Mouse (Mus musculus): ENCODE results near the gene Gm21304. TPM values are rescaled to one million over a fixed set of nuclear protein-coding genes. Genes with fewer than 3 reads are reported as not detected.
"Not testable (repeated sequence)": the region's sequence is repeated elsewhere in the genome, so short reads cannot be mapped to it uniquely, and the experiment has no call there.

Gm21304 gene
- polyA plus RNA-seq (2012; rRNA removed), result not detected in 2 replicates

DNA sequence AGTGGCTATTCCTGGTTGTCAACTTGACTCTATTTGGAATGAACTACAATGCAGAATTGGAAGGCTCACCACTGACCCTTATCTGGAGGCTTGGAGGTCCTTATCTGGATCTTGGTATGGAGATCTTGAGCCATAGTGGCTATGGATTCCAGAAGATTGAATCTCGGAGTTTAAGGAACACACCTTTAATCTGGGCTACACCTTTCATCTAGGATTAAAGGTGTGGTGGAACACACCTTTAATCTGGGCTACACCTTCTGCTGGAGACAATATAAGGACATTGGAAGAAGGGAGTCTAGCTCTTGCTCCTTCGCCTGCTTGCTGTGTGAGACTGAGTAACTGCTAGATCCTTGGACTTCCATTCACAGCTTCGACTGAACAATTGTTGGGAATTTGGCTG, at the start of gene Gm21304:
Gene Gm21304 (plus strand): TSS at position 301 of the 400 bp plus-strand sequence.
- WGBS, result no CpG with 5 or more reads among the region's 3 CpGs
- DNase-seq (ENCODE audit: low read depth, low spot score), result not testable (repeated sequence)

DNA sequence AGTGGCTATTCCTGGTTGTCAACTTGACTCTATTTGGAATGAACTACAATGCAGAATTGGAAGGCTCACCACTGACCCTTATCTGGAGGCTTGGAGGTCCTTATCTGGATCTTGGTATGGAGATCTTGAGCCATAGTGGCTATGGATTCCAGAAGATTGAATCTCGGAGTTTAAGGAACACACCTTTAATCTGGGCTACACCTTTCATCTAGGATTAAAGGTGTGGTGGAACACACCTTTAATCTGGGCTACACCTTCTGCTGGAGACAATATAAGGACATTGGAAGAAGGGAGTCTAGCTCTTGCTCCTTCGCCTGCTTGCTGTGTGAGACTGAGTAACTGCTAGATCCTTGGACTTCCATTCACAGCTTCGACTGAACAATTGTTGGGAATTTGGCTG, 25.6 kb upstream of the Gm21304 start, which contains the start of gene Gm21293:
Gene Gm21293 (plus strand): TSS at position 301 of the 400 bp plus-strand sequence.
- no CpG with 5 or more reads among the region's 3 CpGs for WGBS
- not testable (repeated sequence) for DNase-seq (ENCODE audit: low read depth, low spot score)

DNA sequence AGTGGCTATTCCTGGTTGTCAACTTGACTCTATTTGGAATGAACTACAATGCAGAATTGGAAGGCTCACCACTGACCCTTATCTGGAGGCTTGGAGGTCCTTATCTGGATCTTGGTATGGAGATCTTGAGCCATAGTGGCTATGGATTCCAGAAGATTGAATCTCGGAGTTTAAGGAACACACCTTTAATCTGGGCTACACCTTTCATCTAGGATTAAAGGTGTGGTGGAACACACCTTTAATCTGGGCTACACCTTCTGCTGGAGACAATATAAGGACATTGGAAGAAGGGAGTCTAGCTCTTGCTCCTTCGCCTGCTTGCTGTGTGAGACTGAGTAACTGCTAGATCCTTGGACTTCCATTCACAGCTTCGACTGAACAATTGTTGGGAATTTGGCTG, 17.1 kb upstream of the Gm21304 start, which contains the start of gene Gm6763:
Gene Gm6763 (plus strand): TSS at position 301 of the 400 bp plus-strand sequence.
- not testable (repeated sequence) for DNase-seq (ENCODE audit: low read depth, low spot score)
- WGBS, result no CpG with 5 or more reads among the region's 3 CpGs

DNA sequence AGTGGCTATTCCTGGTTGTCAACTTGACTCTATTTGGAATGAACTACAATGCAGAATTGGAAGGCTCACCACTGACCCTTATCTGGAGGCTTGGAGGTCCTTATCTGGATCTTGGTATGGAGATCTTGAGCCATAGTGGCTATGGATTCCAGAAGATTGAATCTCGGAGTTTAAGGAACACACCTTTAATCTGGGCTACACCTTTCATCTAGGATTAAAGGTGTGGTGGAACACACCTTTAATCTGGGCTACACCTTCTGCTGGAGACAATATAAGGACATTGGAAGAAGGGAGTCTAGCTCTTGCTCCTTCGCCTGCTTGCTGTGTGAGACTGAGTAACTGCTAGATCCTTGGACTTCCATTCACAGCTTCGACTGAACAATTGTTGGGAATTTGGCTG, 8.6 kb upstream of the Gm21304 start, which contains the start of gene Gm8764:
Gene Gm8764 (plus strand): TSS at position 301 of the 400 bp plus-strand sequence.
- WGBS, result no CpG with 5 or more reads among the region's 3 CpGs

DNA sequence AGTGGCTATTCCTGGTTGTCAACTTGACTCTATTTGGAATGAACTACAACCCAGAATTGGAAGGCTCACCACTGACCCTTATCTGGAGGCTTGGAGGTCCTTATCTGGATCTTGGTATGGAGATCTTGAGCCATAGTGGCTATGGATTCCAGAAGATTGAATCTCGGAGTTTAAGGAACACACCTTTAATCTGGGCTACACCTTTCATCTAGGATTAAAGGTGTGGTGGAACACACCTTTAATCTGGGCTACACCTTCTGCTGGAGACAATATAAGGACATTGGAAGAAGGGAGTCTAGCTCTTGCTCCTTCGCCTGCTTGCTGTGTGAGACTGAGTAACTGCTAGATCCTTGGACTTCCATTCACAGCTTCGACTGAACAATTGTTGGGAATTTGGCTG, 8.4 kb downstream of the Gm21304 start, which contains the start of gene Gm21312:
Gene Gm21312 (plus strand): TSS at position 301 of the 400 bp plus-strand sequence.
- no CpG with 5 or more reads among the region's 3 CpGs for WGBS
- not testable (repeated sequence) for DNase-seq (ENCODE audit: low read depth, low spot score)

More for the DNA sequence above, 8.6 kb upstream of the Gm21304 start, which contains the start of gene Gm8764:
- DNase-seq (ENCODE audit: low read depth, low spot score), result not testable (repeated sequence)

DNA sequence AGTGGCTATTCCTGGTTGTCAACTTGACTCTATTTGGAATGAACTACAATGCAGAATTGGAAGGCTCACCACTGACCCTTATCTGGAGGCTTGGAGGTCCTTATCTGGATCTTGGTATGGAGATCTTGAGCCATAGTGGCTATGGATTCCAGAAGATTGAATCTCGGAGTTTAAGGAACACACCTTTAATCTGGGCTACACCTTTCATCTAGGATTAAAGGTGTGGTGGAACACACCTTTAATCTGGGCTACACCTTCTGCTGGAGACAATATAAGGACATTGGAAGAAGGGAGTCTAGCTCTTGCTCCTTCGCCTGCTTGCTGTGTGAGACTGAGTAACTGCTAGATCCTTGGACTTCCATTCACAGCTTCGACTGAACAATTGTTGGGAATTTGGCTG, 16.9 kb downstream of the Gm21304 start, which contains the start of gene Gm20765:
Gene Gm20765 (plus strand): TSS at position 301 of the 400 bp plus-strand sequence.
- not testable (repeated sequence) for DNase-seq (ENCODE audit: low read depth, low spot score)
- WGBS, result no CpG with 5 or more reads among the region's 3 CpGs

DNA sequence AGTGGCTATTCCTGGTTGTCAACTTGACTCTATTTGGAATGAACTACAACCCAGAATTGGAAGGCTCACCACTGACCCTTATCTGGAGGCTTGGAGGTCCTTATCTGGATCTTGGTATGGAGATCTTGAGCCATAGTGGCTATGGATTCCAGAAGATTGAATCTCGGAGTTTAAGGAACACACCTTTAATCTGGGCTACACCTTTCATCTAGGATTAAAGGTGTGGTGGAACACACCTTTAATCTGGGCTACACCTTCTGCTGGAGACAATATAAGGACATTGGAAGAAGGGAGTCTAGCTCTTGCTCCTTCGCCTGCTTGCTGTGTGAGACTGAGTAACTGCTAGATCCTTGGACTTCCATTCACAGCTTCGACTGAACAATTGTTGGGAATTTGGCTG, 25.4 kb downstream of the Gm21304 start, which contains the start of gene Gm4340:
Gene Gm4340 (plus strand): TSS at position 301 of the 400 bp plus-strand sequence.
- WGBS, result no CpG with 5 or more reads among the region's 3 CpGs
- not testable (repeated sequence) for DNase-seq (ENCODE audit: low read depth, low spot score)

DNA sequence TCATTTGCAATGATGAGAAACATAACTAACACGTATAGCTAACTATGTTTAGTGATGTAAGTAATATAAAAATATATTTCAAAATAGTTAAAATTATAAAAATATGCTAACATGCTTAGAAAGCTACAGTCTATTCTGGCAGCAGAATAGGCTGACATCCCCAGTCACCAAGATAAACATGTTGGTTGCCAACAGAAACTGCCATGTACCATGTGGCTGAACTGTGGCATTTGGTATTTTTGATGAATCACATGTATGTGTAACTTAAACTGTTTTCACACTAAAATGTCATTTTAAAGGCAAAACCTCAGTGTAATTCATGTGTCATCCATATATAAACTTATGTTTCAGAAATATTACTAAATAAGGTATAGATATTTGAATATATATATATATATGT, 41.3 kb downstream of the Gm21304 start:
- no peak for DNase-seq (ENCODE audit: low read depth, low spot score)
- WGBS, result 73% methylated on average over 1 of the region's 1 CpGs

DNA sequence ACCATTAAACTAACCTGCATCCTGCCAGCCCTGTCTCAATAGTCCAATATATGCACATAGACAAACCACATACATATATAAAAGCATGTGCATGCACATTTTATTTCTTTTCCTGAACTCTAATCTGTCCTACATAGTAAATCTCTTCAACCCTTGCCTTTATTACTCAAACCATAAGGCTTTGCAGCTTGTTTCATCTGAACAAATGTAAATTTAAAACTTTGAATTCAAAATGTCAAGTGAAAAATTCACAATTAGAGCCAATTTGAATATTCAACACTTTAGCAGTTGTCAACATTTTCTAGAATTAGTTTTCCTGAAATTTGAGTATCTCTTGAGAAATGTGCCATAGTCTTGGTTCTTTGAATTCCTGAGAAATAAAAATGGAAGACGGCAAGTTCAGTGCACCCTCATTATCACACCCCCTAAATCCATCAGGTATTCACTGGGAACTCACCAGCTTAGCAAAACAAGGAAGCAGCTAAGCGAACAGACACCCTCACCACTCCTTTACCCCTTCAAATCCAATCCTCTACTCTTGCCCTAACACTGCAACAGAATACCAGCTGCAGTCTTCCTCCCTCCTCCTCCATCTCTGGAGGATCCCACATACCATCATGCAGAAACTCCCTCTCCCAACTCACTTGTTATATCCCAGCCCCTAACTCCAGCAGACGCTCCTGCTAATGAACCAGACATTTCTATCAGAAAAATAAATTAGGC, 42.1 kb downstream of the Gm21304 start:
- 82% methylated on average over 3 of the region's 3 CpGs for WGBS
- DNase-seq (ENCODE audit: low read depth, low spot score), result no peak

DNA sequence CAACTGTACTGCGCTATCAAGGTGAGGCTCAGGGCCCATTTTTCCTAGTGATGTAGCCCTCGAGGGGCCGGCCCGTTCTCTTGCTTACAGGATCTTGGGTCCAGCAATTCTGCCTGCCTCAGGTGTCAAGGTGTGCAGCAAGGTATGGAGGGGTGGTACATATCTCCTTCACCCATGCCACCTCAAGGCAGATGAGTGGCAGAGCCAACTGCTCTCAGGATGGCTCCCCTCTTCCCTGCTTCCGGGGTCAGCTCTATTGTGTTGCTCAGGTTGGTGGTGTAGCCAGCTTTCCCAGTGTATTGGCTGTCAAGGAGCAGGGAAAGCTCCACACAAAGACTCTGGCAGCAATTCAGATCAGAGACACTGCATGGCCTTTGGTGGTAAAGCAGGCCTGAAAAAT, 46.2 kb downstream of the Gm21304 start:
- WGBS, result 91% methylated on average over 5 of the region's 5 CpGs
- DNase-seq (ENCODE audit: low read depth, low spot score), result no peak

Other genes starting within 250 kb of the Gm21304 start
- not detected in 2 replicates for gene Gm21293, start 25.5 kb upstream of the Gm21304 start, polyA plus RNA-seq (2012; rRNA removed)
- not detected in 2 replicates for gene Gm6763, start 17.0 kb upstream of the Gm21304 start, polyA plus RNA-seq (2012; rRNA removed)
- gene Gm8764, start 8.5 kb upstream of the Gm21304 start, polyA plus RNA-seq (2012; rRNA removed), result not detected in 2 replicates
- not detected in 2 replicates for gene Gm21312, start 8.5 kb downstream of the Gm21304 start, polyA plus RNA-seq (2012; rRNA removed)
- gene Gm20765, start 17.0 kb downstream of the Gm21304 start, polyA plus RNA-seq (2012; rRNA removed), result not detected in 2 replicates
- gene Gm4340, start 25.5 kb downstream of the Gm21304 start, polyA plus RNA-seq (2012; rRNA removed), result not detected in 2 replicates

Data from large intestine, adult 2 months (tissue).